Mouse (Mus musculus): Measurements from ENCODE around the gene Ube4b. TPM values are rescaled to one million over a fixed set of nuclear protein-coding genes. Genes with fewer than 3 reads are reported as not detected.

Gene Ube4b
- polyA plus RNA-seq, 1 experiment, result 110 TPM

DNA sequence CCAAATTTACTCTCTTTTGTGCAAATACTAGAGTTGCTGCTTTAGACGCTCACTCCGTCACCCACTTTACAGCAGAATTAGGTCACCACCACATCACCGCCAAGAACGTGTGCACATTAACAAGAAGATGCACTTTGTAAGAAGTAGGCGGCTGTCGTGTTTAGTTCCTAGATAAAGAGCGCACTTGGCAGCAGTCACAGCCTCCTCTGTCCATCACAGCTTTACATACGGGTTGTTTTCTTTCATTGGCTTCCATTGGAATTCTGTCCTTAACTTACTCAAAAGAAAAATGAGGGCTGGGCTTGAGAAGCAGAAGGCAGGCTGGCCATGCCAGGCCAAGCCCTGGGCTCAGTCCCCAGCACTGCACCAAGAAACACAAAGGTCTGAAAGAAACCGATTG, 107.5 kb downstream of the Ube4b start:
- Histone ChIP-seq H3K27me3 (ENCODE audit: control insufficient read depth, insufficient read depth, low read length) (no peaks in the 10 kb centered on the region; the same call in 1 of the 2 replicates), H3K36me3 (ENCODE audit: control insufficient read depth, insufficient read depth, low read length) (no peaks in the 10 kb centered on the region), H3K27ac (ENCODE audit: control insufficient read depth, insufficient read depth, low read length) (no peak overlapping the region), H3K4me1 (replicated peaks; ENCODE audit: control insufficient read depth, insufficient read depth, low read length) (peaks cover 17% of the 10 kb centered on the region), H3K4me3 (ENCODE audit: control insufficient read depth, insufficient read depth, low read length) (no peak overlapping the region)
- DNase-seq, result no peak
- TF ChIP-seq POLR2A (IDR thresholded peaks at IDR 0.05; ENCODE audit: control insufficient read depth, extremely low read depth, insufficient read depth, low read length, poor library complexity), result no peak
- no peak for TF ChIP-seq CTCF (IDR thresholded peaks at IDR 0.05; ENCODE audit: borderline replicate concordance, control insufficient read depth, extremely low read depth, insufficient read depth, low read length, poor library complexity)
- WGBS, result 85% methylated on average over 9 of the region's 9 CpGs

DNA sequence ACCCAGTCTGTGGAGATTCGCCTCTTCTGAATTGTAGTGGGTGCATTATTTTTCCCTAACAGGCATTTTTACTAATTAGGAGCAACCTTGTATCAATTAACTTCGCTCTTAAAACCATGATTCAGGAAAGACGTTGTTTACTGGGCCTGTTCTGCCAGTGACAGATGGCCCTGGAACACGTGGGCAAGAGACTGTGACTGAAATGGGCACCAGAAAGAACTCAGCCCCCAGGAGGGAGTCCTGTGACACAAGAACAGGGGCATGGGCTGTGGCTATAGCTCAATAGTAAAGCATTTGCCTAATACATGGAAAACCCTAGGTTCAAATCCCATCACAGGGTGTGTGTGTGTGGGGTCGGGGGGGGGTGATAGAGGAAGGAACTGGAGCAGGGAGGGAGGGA, 109.2 kb downstream of the Ube4b start:
- WGBS, result 73% methylated on average over 5 of the region's 5 CpGs
- DNase-seq, result no peak
- Histone ChIP-seq H3K27ac (ENCODE audit: control insufficient read depth, insufficient read depth, low read length) (no peak overlapping the region), H3K27me3 (ENCODE audit: control insufficient read depth, insufficient read depth, low read length) (no peaks in the 10 kb centered on the region), H3K4me3 (ENCODE audit: control insufficient read depth, insufficient read depth, low read length) (no peak overlapping the region), H3K36me3 (ENCODE audit: control insufficient read depth, insufficient read depth, low read length) (no peaks in the 10 kb centered on the region), H3K4me1 (replicated peaks; ENCODE audit: control insufficient read depth, insufficient read depth, low read length) (peaks cover 10% of the 10 kb centered on the region)
- TF ChIP-seq POLR2A (IDR thresholded peaks at IDR 0.05; ENCODE audit: control insufficient read depth, extremely low read depth, insufficient read depth, low read length, poor library complexity), result no peak
- no peak for TF ChIP-seq CTCF (IDR thresholded peaks at IDR 0.05; ENCODE audit: borderline replicate concordance, control insufficient read depth, extremely low read depth, insufficient read depth, low read length, poor library complexity)

DNA sequence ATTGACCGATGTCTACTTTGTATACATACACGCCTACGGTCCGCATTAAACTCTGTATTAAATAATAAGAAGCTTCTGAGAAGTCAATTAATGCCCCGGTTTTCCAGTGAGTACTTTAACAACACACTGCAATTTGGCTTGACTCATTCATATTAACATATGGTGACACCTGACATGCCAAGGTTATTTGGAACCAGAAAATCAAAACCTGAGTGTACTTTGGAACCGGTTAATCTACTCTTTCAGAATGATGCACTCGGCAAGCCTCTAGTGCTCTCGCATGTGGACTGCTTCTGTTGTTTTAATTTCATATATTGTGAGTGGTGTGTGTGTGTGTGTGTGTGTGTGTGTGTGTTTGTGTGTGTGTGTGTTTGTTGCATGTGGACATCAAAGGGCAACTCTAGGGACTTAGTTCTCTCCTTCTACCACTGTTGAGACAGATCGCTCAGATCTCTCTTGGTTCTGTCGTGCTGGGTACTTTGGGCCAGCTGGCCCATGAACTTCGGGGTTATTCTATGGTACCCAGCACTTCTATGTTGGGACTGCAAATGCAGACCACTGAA, 112.2 kb downstream of the Ube4b start:
- TF ChIP-seq POLR2A (IDR thresholded peaks at IDR 0.05; ENCODE audit: control insufficient read depth, extremely low read depth, insufficient read depth, low read length, poor library complexity), result no peak
- no peak for TF ChIP-seq CTCF (IDR thresholded peaks at IDR 0.05; ENCODE audit: borderline replicate concordance, control insufficient read depth, extremely low read depth, insufficient read depth, low read length, poor library complexity)
- H3K36me3 ChIP-seq (ENCODE audit: control insufficient read depth, insufficient read depth, low read length), result no peaks in the 10 kb centered on the region
- no peak overlapping the region for H3K4me3 ChIP-seq (ENCODE audit: control insufficient read depth, insufficient read depth, low read length)
- no peak overlapping the region for H3K27ac ChIP-seq (ENCODE audit: control insufficient read depth, insufficient read depth, low read length)
- no peak for DNase-seq
- H3K27me3 ChIP-seq (ENCODE audit: control insufficient read depth, insufficient read depth, low read length), result no peaks in the 10 kb centered on the region
- 97% methylated on average over 11 of the region's 11 CpGs for WGBS
- H3K4me1 ChIP-seq (replicated peaks; ENCODE audit: control insufficient read depth, insufficient read depth, low read length), result 0 out of 2 replicates have a peak, but pooled peaks cover 5% of the 10 kb centered on the region

DNA sequence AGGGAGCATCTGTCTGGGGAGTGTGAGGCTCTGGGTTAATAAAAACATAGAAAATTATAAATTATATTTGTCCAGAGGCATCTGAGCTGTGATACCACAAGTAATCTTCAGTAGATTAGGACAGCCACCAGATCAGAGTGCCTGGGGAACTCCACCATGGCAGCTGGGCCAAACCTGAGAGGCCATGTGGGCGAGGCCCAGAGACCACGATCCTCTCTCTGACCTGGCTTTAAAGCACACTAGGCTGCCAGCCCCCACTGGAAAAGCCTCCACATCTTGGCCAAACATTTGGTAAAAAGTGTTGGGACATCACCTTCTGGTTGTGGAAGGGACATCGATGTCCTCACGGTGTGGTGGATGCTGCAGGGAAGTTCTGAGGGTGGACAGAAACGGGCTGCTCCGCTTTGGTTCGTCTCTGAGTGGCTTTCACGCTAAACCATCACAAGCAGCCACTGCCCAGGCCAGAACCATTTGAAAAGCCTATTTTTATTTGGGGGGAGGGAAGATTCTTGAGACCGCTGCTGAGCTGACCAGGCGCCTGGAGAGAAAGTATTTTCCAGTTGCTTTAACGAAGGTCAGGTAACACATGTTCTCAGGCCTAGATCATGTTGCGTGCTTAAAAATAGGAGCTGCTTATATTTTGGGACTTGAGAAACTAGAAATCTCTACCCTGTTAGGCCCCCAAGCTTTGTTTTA, 112.8 kb downstream of the Ube4b start:
- Histone ChIP-seq H3K4me3 (ENCODE audit: control insufficient read depth, insufficient read depth, low read length) (no peak overlapping the region), H3K27ac (ENCODE audit: control insufficient read depth, insufficient read depth, low read length) (no peak overlapping the region), H3K4me1 (replicated peaks; ENCODE audit: control insufficient read depth, insufficient read depth, low read length) (0 out of 2 replicates have a peak, but pooled peaks cover 6% of the 10 kb centered on the region), H3K36me3 (ENCODE audit: control insufficient read depth, insufficient read depth, low read length) (no peaks in the 10 kb centered on the region), H3K27me3 (ENCODE audit: control insufficient read depth, insufficient read depth, low read length) (no peaks in the 10 kb centered on the region)
- 96% methylated on average over 12 of the region's 12 CpGs for WGBS
- no peak for DNase-seq
- TF ChIP-seq POLR2A (IDR thresholded peaks at IDR 0.05; ENCODE audit: control insufficient read depth, extremely low read depth, insufficient read depth, low read length, poor library complexity) (no peak), CTCF (IDR thresholded peaks at IDR 0.05; ENCODE audit: borderline replicate concordance, control insufficient read depth, extremely low read depth, insufficient read depth, low read length, poor library complexity) (no peak)

DNA sequence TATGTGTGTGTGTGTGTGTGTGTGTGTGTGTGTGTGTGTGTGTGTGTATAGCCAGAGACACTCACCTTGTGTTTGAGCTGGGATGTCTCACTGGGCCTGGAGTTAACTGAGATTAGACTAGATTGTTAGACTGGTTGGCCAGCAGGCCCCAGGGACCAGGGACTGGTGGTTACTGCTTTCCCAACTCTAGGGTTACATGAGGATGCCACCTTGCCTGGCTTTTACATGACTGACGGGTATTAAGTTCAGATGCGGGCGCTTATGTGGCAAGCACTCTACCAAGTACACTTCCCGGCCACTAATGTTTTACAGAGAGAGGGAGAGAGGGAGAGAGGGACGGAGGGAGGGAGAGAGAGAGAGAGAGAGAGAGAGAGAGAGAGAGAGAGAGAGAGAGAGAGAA, 114.6 kb downstream of the Ube4b start:
- Histone ChIP-seq H3K27ac (ENCODE audit: control insufficient read depth, insufficient read depth, low read length) (no peak overlapping the region), H3K4me1 (replicated peaks; ENCODE audit: control insufficient read depth, insufficient read depth, low read length) (peaks cover 9% of the 10 kb centered on the region)
- WGBS, result 93% methylated on average over 5 of the region's 5 CpGs

DNA sequence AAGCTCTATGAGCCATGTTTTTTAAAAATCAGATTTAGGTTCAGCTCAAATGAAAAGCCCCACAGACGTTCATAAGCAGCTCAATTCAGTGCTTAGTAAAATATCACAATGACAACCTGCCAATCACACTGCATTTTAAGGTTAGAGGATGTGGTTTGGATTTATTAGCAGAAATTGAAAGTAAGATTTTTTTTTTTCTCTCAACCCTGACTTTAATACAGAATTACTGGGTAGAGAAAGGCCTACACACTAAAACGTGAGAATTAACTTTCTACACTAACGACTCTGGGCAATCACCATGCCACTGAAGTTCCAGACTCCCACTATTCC, 118.1 kb downstream of the Ube4b start:
- no peaks in the 10 kb centered on the region for H3K36me3 ChIP-seq (ENCODE audit: control insufficient read depth, insufficient read depth, low read length)
- no peak for TF ChIP-seq CTCF (IDR thresholded peaks at IDR 0.05; ENCODE audit: borderline replicate concordance, control insufficient read depth, extremely low read depth, insufficient read depth, low read length, poor library complexity)
- 22% methylated on average over 3 of the region's 3 CpGs for WGBS
- peaks cover 17% of the 10 kb centered on the region for H3K4me1 ChIP-seq (replicated peaks; ENCODE audit: control insufficient read depth, insufficient read depth, low read length)
- H3K4me3 ChIP-seq (ENCODE audit: control insufficient read depth, insufficient read depth, low read length), result no peak overlapping the region
- H3K27ac ChIP-seq (ENCODE audit: control insufficient read depth, insufficient read depth, low read length), result no peak overlapping the region
- peaks cover 11% of the 10 kb centered on the region for H3K27me3 ChIP-seq (ENCODE audit: control insufficient read depth, insufficient read depth, low read length)
- no peak for DNase-seq

More for the DNA sequence above, 114.6 kb downstream of the Ube4b start:
- Histone ChIP-seq H3K36me3 (ENCODE audit: control insufficient read depth, insufficient read depth, low read length) (no peaks in the 10 kb centered on the region), H3K4me3 (ENCODE audit: control insufficient read depth, insufficient read depth, low read length) (no peak overlapping the region), H3K27me3 (ENCODE audit: control insufficient read depth, insufficient read depth, low read length) (peaks cover under 1% of the 10 kb centered on the region; the same call in 1 of the 2 replicates)
- TF ChIP-seq POLR2A (IDR thresholded peaks at IDR 0.05; ENCODE audit: control insufficient read depth, extremely low read depth, insufficient read depth, low read length, poor library complexity) (no peak), CTCF (IDR thresholded peaks at IDR 0.05; ENCODE audit: borderline replicate concordance, control insufficient read depth, extremely low read depth, insufficient read depth, low read length, poor library complexity) (no peak)
- no peak for DNase-seq

Measured in thymus, adult 2 months (tissue).